Mouse (Mus musculus) limb, embryonic 10.5 days (tissue): ENCODE measurements around the gene Gm11146. TPM values are rescaled to one million over a fixed set of nuclear protein-coding genes. Genes with fewer than 3 reads are reported as not detected.

Experiments used
- DNase-seq: peaks from one replicate; pipeline ENCODE4 v3.0.0-alpha.2; 2017; ENCODE audit warnings: low spot score
- H3K27ac ChIP-seq: fragments of 300-500 bp; sonication (generic); 2 replicates; pipeline ENCODE4 v1.5.1; 2016; ENCODE audit warnings: mild to moderate bottlenecking
- H3K27me3 ChIP-seq: fragments of 300-500 bp; sonication (generic); 2 replicates; pipeline ENCODE4 v1.6.1; 2016; ENCODE audit warnings: low read depth, mild to moderate bottlenecking; ENCODE audit not compliant: poor library complexity, severe bottlenecking
- H3K36me3 ChIP-seq: fragments of 300-500 bp; sonication (generic); 2 replicates; pipeline ENCODE4 v1.6.1; 2016; ENCODE audit warnings: mild to moderate bottlenecking, moderate library complexity
- H3K4me1 ChIP-seq: fragments of 300-500 bp; sonication (generic); 2 replicates; pipeline ENCODE4 v1.6.1; 2016
- H3K4me3 ChIP-seq: fragments of 300-500 bp; sonication (generic); 2 replicates; pipeline ENCODE4 v1.5.1; 2016; ENCODE audit warnings: mild to moderate bottlenecking, moderate library complexity
- H3K9me3 ChIP-seq: fragments of 300-500 bp; sonication (generic); replicated peaks from 2 replicates; pipeline ENCODE4 v1.6.1; 2016; ENCODE audit warnings: mild to moderate bottlenecking
- WGBS: fragments of 180-500 bp; shearing (Covaris S2); methylation state at CpG from one replicate; pipeline ENCODE4 v1.1.7; 2016; 5-methylcytosine and 5-hydroxymethylcytosine counted together
- polyA plus RNA-seq: library from polyadenylated mRNA; unstranded; fragments of >200 nt; fragmentation: Nextera tagmentation; extraction: Ambion mirVana; gene quantifications from 2 replicates; pipeline ENCODE4 v1.2.1, GENCODE M21; 2016

The Gm11146 gene
- polyA plus RNA-seq, 1 experiment from 2014 or later: not detected

DNA sequence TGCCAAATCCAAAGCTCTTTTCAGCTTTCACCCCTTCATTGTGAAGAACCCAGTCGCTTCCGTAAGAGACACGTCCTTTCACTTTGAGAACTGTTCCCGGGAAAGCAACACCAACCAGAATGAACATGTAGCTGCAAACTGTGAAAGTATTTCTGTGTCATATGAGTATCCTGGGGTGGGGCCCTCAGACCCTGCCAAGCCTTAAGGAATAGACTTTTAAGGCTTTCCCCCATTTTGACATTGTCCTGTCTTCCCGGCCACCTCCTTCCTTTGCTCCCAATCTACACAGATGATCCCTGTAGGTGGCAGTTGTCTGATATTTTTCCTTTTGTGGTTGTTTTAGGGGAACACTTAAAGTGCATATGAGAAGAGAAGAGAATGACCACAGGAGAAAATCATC is 5.3 kb downstream of the Gm11146 start:
- 94% methylated on average over 5 of the region's 5 CpGs for WGBS
- Histone ChIP-seq H3K36me3 (no peaks in the 10 kb centered on the region; the same call in 1 of the 2 replicates), H3K4me3 (no peak overlapping the region), H3K27me3 (no peaks in the 10 kb centered on the region), H3K4me1 (no peaks in the 10 kb centered on the region; the same call in 1 of the 2 replicates), H3K9me3 (no peaks in the 10 kb centered on the region), H3K27ac (no peak overlapping the region)
- DNase-seq: no peak

DNA sequence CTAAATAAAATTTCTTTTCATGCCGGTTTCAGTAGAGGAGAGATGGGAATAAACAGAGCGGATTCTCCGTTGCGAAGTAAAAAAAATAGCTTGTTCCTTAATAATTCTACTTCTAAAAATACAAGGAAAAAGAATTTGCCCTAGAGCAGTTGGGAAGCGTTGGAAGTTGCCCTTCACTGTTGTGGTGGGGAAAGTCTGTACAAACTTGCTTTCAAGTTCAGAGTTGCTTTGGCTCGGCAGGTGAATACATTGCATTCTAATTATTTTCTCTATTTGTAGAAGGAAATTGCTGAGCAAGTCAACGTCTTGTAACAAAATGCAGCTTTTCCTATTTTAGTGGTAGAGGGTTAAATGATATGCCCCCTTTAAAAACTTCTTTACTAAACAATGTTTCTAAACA is 6.2 kb downstream of the Gm11146 start:
- H3K4me1 ChIP-seq: no peaks in the 10 kb centered on the region; the same call in 1 of the 2 replicates
- no peaks in the 10 kb centered on the region for H3K27me3 ChIP-seq
- no peak overlapping the region for H3K27ac ChIP-seq
- no peaks in the 10 kb centered on the region for H3K9me3 ChIP-seq
- 89% methylated on average over 7 of the region's 7 CpGs for WGBS
- no peak for DNase-seq
- H3K36me3 ChIP-seq: no peaks in the 10 kb centered on the region; the same call in 1 of the 2 replicates
- no peak overlapping the region for H3K4me3 ChIP-seq

DNA sequence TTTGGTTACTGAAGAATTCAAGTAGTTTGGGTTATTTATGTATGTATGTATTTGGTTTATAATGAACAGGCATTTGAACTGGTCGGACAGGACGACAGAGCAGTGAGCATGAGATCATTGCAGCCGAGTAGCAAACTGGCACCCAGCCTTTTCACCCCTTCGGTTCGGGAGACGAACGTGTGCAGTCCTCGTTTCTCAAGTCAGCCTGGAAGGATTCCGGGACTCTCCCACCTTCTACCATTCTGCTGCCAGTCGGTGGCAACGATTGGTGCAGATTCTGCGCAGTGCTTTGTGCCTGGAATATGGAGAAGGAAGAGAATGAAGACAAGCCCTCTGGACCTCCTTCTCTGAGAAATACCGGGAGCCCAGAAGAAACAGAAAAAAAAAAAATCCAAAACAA is 7.3 kb downstream of the Gm11146 start:
- 88% methylated on average over 13 of the region's 13 CpGs for WGBS
- Histone ChIP-seq H3K27ac (no peak overlapping the region), H3K9me3 (no peaks in the 10 kb centered on the region), H3K27me3 (no peaks in the 10 kb centered on the region), H3K36me3 (no peaks in the 10 kb centered on the region; the same call in 1 of the 2 replicates), H3K4me1 (no peaks in the 10 kb centered on the region; the same call in 1 of the 2 replicates), H3K4me3 (no peak overlapping the region)
- DNase-seq: no peak

DNA sequence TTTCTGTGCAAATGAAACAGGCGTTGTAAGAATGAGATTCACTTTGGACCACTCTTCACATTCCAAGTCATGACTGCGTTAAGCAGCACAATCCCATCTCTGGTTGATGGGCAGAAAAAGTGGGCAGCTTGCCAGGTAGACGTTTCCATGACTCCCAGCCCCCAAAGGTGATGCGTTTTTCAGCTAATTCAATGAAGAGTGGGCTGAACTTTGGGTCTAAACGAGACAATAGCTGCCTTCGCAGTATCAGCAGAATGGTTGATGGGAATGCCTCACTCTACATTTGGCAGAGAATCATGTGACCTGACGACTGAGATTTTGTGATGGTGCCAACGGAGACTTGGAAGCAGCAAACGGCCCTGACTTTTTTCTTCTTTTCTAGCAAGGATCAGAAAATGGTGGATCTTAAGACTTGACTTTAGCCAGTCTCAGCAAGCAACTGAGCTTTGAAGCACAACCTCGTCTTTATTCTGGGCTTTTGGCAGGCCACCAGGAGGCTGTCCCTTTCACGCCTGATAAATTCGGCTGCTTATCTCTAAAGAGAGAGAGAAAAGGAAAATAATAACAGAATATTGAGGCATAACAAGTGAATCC is 8.0 kb downstream of the Gm11146 start:
- no peak overlapping the region for H3K27ac ChIP-seq
- no peaks in the 10 kb centered on the region; the same call in 1 of the 2 replicates for H3K4me1 ChIP-seq
- 80% methylated on average over 12 of the region's 12 CpGs for WGBS
- no peaks in the 10 kb centered on the region for H3K9me3 ChIP-seq
- DNase-seq: no peak
- no peak overlapping the region for H3K4me3 ChIP-seq
- H3K27me3 ChIP-seq: no peaks in the 10 kb centered on the region
- no peaks in the 10 kb centered on the region; the same call in 1 of the 2 replicates for H3K36me3 ChIP-seq

DNA sequence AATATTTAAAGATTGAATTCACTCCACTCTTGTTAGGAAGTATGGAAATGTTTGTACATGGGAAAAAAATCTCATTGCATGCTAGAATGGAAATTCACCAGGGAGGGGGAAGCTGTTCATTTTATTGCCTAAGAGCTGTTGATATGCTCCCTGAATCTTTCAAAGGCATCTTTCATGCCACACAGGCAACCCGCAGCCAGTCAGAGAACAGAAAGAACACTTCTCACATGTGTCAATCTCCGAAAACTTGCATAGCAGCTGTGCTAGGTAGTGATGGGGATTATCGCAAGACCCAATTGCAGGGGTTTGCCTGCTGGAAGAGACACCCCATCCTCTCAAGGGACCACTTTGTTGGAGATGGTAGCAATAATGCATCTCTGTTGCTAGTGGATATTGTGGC is 8.9 kb downstream of the Gm11146 start:
- WGBS: 91% methylated on average over 3 of the region's 3 CpGs
- H3K4me3 ChIP-seq: no peak overlapping the region
- no peak overlapping the region for H3K27ac ChIP-seq
- no peak for DNase-seq
- H3K36me3 ChIP-seq: no peaks in the 10 kb centered on the region
- no peaks in the 10 kb centered on the region for H3K9me3 ChIP-seq
- no peaks in the 10 kb centered on the region; the same call in 1 of the 2 replicates for H3K4me1 ChIP-seq
- no peaks in the 10 kb centered on the region for H3K27me3 ChIP-seq

DNA sequence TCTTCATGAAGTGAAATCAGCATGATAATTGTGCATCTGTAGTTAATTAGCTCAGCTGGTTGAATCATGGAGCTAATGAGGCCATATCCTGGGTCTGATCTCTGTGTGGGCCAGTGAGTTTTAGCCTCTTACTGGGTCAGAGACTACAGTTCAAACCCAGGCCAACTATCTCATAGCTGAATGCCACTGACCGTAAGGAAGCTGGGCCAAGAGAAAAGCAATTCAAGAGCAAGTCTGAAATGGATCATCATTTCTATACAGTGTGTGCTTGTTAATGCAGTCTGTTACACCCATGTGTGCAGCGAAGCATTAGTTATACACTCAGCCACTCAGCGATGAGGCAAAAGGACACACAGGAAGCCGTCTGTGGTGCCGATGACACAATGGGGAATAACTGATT is 28.9 kb downstream of the Gm11146 start:
- no peaks in the 10 kb centered on the region for H3K27me3 ChIP-seq
- no peak for DNase-seq
- H3K36me3 ChIP-seq: no peaks in the 10 kb centered on the region
- peaks cover 8% of the 10 kb centered on the region for H3K4me1 ChIP-seq
- no peak overlapping the region for H3K4me3 ChIP-seq
- H3K27ac ChIP-seq: no peak overlapping the region
- WGBS: 82% methylated on average over 5 of the region's 5 CpGs
- H3K9me3 ChIP-seq: no peaks in the 10 kb centered on the region

DNA sequence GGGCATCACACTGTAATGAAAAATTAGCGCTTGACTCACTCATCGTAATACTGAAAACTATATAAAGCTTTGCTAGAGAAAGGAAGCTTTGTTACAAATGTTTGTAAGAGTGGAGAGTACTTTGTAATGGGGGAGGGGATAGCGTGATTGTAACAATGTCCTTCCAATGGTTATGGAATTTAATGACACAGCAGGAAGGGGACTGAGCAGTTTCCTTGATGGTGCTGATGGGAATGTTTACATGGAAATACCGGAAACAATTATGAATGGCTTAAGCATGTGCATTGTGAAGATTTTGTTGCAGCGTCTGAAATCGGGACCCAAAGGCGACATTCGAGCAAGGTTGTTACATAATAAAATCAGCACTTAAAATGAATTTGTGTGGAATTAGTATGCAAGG is 32.4 kb downstream of the Gm11146 start:
- no peak for DNase-seq
- Histone ChIP-seq H3K36me3 (no peaks in the 10 kb centered on the region), H3K4me1 (peaks cover 8% of the 10 kb centered on the region), H3K9me3 (no peaks in the 10 kb centered on the region), H3K27ac (no peak overlapping the region), H3K4me3 (no peak overlapping the region), H3K27me3 (no peaks in the 10 kb centered on the region)
- WGBS: 94% methylated on average over 8 of the region's 8 CpGs

DNA sequence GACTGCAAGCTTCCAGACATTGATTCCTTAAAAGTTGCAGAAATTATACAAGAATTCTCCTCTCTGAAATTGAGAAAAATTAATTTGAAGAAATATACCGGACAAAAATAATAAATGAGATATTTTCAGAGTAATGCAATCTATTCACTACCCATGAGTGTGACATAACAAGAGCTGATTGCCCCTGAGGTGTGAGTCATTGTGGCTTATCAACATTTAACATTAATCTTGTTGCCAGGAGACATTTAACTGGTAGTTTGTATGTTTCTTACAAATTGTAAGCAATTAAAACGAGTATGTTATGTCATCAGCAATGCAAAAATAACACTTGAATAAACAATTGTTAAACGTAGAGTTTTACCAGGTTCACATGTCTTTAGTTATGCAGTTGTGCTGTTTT is 33.5 kb downstream of the Gm11146 start:
- H3K27me3 ChIP-seq: no peaks in the 10 kb centered on the region
- H3K9me3 ChIP-seq: no peaks in the 10 kb centered on the region
- peaks cover 8% of the 10 kb centered on the region for H3K4me1 ChIP-seq
- H3K36me3 ChIP-seq: no peaks in the 10 kb centered on the region
- H3K27ac ChIP-seq: no peak overlapping the region
- 85% methylated on average over 3 of the region's 3 CpGs for WGBS
- no peak for DNase-seq
- H3K4me3 ChIP-seq: no peak overlapping the region

DNA sequence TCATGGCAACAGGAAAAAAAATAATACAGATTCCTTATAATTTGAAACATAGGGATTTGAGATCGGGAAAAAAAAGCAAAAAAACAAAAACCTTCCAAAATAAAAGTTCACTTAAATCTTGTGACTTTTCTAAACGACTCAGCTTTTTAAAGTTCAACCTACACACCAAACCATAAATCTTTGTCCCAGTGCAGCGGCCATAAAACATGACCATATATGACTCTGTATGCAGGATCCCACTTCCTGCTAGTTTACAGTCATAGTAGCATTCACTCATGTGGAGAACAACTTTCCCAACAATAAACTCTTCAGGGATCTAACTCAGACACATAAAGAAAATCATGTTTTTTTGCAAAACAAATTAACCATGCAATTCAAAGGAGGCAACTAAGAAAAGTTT is 39.0 kb downstream of the Gm11146 start:
- H3K27me3 ChIP-seq: no peaks in the 10 kb centered on the region
- H3K36me3 ChIP-seq: no peaks in the 10 kb centered on the region
- H3K4me1 ChIP-seq: no peaks in the 10 kb centered on the region
- no peak for DNase-seq
- H3K27ac ChIP-seq: no peak overlapping the region
- no peak overlapping the region for H3K4me3 ChIP-seq
- 73% methylated on average over 3 of the region's 3 CpGs for WGBS
- H3K9me3 ChIP-seq: no peaks in the 10 kb centered on the region

DNA sequence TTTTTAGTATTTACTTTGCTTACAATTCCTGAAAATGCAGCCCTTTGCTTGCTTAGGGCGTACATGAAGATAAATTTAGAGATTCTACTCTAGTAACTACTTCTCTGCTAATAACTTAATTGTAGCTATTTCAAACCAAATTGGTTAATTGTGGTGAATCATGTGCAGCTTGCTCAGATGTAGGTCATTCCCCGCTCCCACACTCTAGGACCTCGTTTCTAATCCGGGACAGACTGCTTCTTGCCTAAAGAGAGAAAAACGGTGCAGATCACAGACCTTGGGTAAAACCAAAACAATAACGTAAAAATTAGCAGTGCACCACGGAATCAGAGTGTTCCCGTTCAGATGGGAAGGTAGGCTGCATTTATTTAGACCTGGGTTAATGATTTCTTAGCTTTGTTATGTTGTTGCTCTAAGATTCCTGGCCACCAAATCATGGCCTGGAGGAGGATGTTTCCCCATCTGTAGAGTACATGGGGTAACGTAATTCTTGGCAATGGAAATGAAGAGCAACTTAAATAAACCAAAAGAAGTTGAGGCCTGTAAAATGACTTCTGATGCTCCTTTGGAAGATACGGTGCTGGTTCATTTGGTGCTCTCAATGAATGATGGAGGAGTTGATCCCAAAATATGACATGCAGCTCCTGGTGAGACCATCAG is 45.3 kb downstream of the Gm11146 start:
- Histone ChIP-seq H3K36me3 (no peaks in the 10 kb centered on the region), H3K4me1 (no peaks in the 10 kb centered on the region), H3K9me3 (no peaks in the 10 kb centered on the region), H3K27me3 (no peaks in the 10 kb centered on the region), H3K4me3 (no peak overlapping the region), H3K27ac (no peak overlapping the region)
- 87% methylated on average over 10 of the region's 10 CpGs for WGBS
- no peak for DNase-seq

DNA sequence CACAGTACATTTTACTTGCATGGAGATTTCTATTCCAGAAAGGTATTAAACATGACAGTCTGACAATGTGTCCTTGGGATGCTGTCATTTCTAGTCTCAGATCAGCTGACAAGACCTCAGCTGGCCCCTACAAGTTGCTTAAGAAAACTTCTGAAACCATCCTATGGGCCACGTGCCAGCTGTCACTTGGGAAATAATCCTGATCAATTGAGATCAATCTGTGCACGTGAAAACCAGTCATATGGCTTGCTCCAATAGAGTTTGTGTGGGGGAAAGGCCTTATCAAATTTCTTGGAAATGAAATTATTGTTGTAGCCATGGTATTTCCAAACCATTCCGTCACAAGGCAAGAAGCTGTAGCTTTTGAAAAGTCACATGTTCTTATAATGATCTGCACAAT is 50.8 kb downstream of the Gm11146 start:
- H3K4me1 ChIP-seq: no peaks in the 10 kb centered on the region
- no peak overlapping the region for H3K4me3 ChIP-seq
- no peaks in the 10 kb centered on the region for H3K27me3 ChIP-seq
- 81% methylated on average over 3 of the region's 3 CpGs for WGBS
- H3K27ac ChIP-seq: no peak overlapping the region
- H3K36me3 ChIP-seq: no peaks in the 10 kb centered on the region
- H3K9me3 ChIP-seq: no peaks in the 10 kb centered on the region
- no peak for DNase-seq
